Mouse (Mus musculus) liver, embryonic 14.5 days (tissue): ENCODE data around the gene Syvn1. TPM values are rescaled to one million over a fixed set of nuclear protein-coding genes. Genes with fewer than 3 reads are reported as not detected.
A peak's percentile ranks its signal among the peaks of the same experiment; 100 is the strongest.

Source experiments
- ATAC-seq: fragments of 200-750 bp; cut with Nextera tagmentation; 2 replicates; pipeline ENCODE4 v1.8.0; 2017; ENCODE audit warnings: moderate number of reproducible peaks, mild to moderate bottlenecking, moderate library complexity; ENCODE audit not compliant: insufficient read depth
- DNase-seq, 3 experiments: peaks; one replicate each; pipeline ENCODE4 v3.0.0-alpha.2; 2012 to 2013; ENCODE audit warnings: low read depth in 3 of 3, low spot score in 3 of 3
- H3K27ac ChIP-seq: fragments of 300-500 bp; sonication (generic); 2 replicates; pipeline ENCODE4 v1.5.1; 2014; ENCODE audit warnings: moderate library complexity, mild to moderate bottlenecking, control low read depth, inconsistent platforms
- H3K27me3 ChIP-seq: fragments of 300-500 bp; sonication (generic); 2 replicates; pipeline ENCODE4 v1.6.1; 2014; ENCODE audit warnings: mild to moderate bottlenecking, low read length, moderate library complexity; ENCODE audit not compliant: control insufficient read depth, insufficient read depth
- H3K36me3 ChIP-seq: fragments of 300-500 bp; sonication (generic); replicated peaks from 2 replicates; pipeline ENCODE4 v1.6.1; 2014; ENCODE audit warnings: low read depth; ENCODE audit not compliant: control insufficient read depth, insufficient read depth
- H3K4me1 ChIP-seq, 2 experiments: fragments of 200-500 bp in 1 of 2; fragments of 300-500 bp in 1 of 2; sonication (generic) in 1 of 2; replicated peaks; 2 replicates each; pipeline ENCODE4 v1.6.1; 2012 to 2014; ENCODE audit warnings: antibody characterized with exemption in 1 of 2, inconsistent platforms in 1 of 2, low read length in 1 of 2; ENCODE audit not compliant: control insufficient read depth in 2 of 2, insufficient read depth in 2 of 2
- H3K4me2 ChIP-seq: fragments of 300-500 bp; sonication (generic); 2 replicates; pipeline ENCODE4 v1.6.1; 2014; ENCODE audit warnings: low read depth, mild to moderate bottlenecking, control low read depth, moderate library complexity
- H3K4me3 ChIP-seq, 2 experiments: fragments of 200-500 bp in 1 of 2; fragments of 300-500 bp in 1 of 2; sonication (generic) in 1 of 2; 2 replicates each; pipeline ENCODE4 v1.5.1; 2012 to 2014; ENCODE audit warnings: low read depth in 2 of 2, low read length in 2 of 2, mild to moderate bottlenecking in 2 of 2, control low read depth in 1 of 2, inconsistent platforms in 1 of 2, moderate library complexity in 1 of 2; ENCODE audit not compliant: insufficient read depth in 1 of 2
- H3K9ac ChIP-seq: fragments of 300-500 bp; sonication (generic); replicated peaks from 2 replicates; pipeline ENCODE4 v1.6.1; 2014; ENCODE audit warnings: mild to moderate bottlenecking, control low read depth, moderate library complexity
- H3K9me3 ChIP-seq: fragments of 300-500 bp; sonication (generic); 2 replicates; pipeline ENCODE4 v1.6.1; 2016; ENCODE audit warnings: low read length, mixed read lengths; ENCODE audit not compliant: control insufficient read depth
- CTCF ChIP-seq: IDR thresholded peaks from 2 replicates; pipeline ENCODE4 v1.5.1; 2016; ENCODE audit warnings: antibody characterized with exemption, low read depth, control low read depth
- EP300 ChIP-seq: IDR thresholded peaks from 2 replicates; pipeline ENCODE4 v1.6.1; 2016; ENCODE audit warnings: antibody characterized with exemption, low read depth
- WGBS: fragments of 180-500 bp; shearing (Covaris S2); extraction: QIAGEN DNeasy Blood & Tissue Kit; methylation state at CpG from one replicate; pipeline ENCODE4 v1.1.7; 2014; ENCODE audit not compliant: insufficient replicate concordance; 5-methylcytosine and 5-hydroxymethylcytosine counted together
- polyA plus RNA-seq, 2 experiments: library from polyadenylated mRNA; depleted of rRNA in 1 of 2; stranded (reverse) in 1 of 2; unstranded in 1 of 2; fragments of >200 nt; fragmentation: Nextera tagmentation in 1 of 2; extraction: Ambion mirVana in 1 of 2; gene quantifications; 2 replicates each; pipeline versions ENCODE4 v1.2.1 to v1.2.3; 2012 to 2014

Syvn1 gene
- polyA plus RNA-seq, 2 experiments: 9.7 to 11.5 TPM

- 17% methylated on average over 33 of the region's 33 CpGs for WGBS
- 0 out of 2 replicates have a peak, but pooled peaks have one; percentile 11 for TF ChIP-seq CTCF
- no peak for TF ChIP-seq EP300
Observed at GRCm38 (mm10) chr19:6067724-6068415, 21.5 kb downstream of the Syvn1 start, which contains the start of gene Tm7sf2. Gene Tm7sf2 (minus strand): TSS chr19:6068373.

GRCm38 (mm10) chr19:6068951-6069350, 22.6 kb downstream of the Syvn1 start:
- Histone ChIP-seq H3K27me3 (no peaks in the 10 kb centered on the region), H3K4me2 (no peak overlapping the region), H3K4me3 (no peak overlapping the region), H3K4me1 (peaks cover 5 to 7% of the 10 kb centered on the region in 2 experiments), H3K27ac (no peak overlapping the region), H3K36me3 (0 out of 2 replicates have a peak, but pooled peaks cover 3% of the 10 kb centered on the region), H3K9ac (no peak overlapping the region), H3K9me3 (no peaks in the 10 kb centered on the region)
- ATAC-seq (no peak), DNase-seq (no peak)
- WGBS: 67% methylated on average over 4 of the region's 4 CpGs
- TF ChIP-seq CTCF (no peak; the same call in 1 of the 2 replicates), EP300 (no peak)

More at GRCm38 (mm10) chr19:6067724-6068415, 21.5 kb downstream of the Syvn1 start, which contains the start of gene Tm7sf2:
- Histone ChIP-seq H3K4me3 (peak within 1 kb of the TSS; percentile 51 to 60), H3K4me1 (peaks cover 5 to 7% of the 10 kb centered on the region in 2 experiments), H3K9me3 (no peaks in the 10 kb centered on the region), H3K4me2 (peak within 1 kb of the TSS; percentile 88), H3K27me3 (no peaks in the 10 kb centered on the region), H3K9ac (peak within 1 kb of the TSS; percentile 58), H3K36me3 (0 out of 2 replicates have a peak, but pooled peaks cover 3% of the 10 kb centered on the region), H3K27ac (peak within 1 kb of the TSS; percentile 56)
- ATAC-seq (peak; percentile 86), DNase-seq (peak; percentile 80 to 84 (median 80))

GRCm38 (mm10) chr19:6069851-6070250, 23.5 kb downstream of the Syvn1 start:
- ATAC-seq: no peak
- 80% methylated on average over 10 of the region's 10 CpGs for WGBS
- peaks cover 5 to 7% of the 10 kb centered on the region in 2 experiments for H3K4me1 ChIP-seq
- H3K27me3 ChIP-seq: no peaks in the 10 kb centered on the region
- no peak overlapping the region for H3K4me3 ChIP-seq
- H3K36me3 ChIP-seq: 0 out of 2 replicates have a peak, but pooled peaks cover 3% of the 10 kb centered on the region
- H3K9me3 ChIP-seq: no peaks in the 10 kb centered on the region
- no peak overlapping the region for H3K27ac ChIP-seq
- H3K4me2 ChIP-seq: no peak overlapping the region
- DNase-seq: no peak
- H3K9ac ChIP-seq: no peak overlapping the region
- TF ChIP-seq CTCF: no peak
- no peak for TF ChIP-seq EP300

- no peak for ATAC-seq
- Histone ChIP-seq H3K36me3 (0 out of 2 replicates have a peak, but pooled peaks cover 3% of the 10 kb centered on the region), H3K9ac (no peak overlapping the region), H3K4me2 (no peak overlapping the region), H3K4me3 (no peak overlapping the region), H3K9me3 (no peaks in the 10 kb centered on the region), H3K27me3 (no peaks in the 10 kb centered on the region), H3K4me1 (peaks cover 5 to 7% of the 10 kb centered on the region in 2 experiments), H3K27ac (no peak overlapping the region)
- TF ChIP-seq EP300 (no peak), CTCF (no peak)
- 87% methylated on average over 31 of the region's 31 CpGs for WGBS
- no peak for DNase-seq
Observed at GRCm38 (mm10) chr19:6070571-6071250, 24.3 kb downstream of the Syvn1 start.

GRCm38 (mm10) chr19:6071261-6071660, 24.9 kb downstream of the Syvn1 start:
- no peak for TF ChIP-seq EP300
- no peak for TF ChIP-seq CTCF
- peaks cover 5 to 11% of the 10 kb centered on the region in 2 experiments for H3K4me1 ChIP-seq
- ATAC-seq (no peak), DNase-seq (no peak)
- H3K27me3 ChIP-seq: no peaks in the 10 kb centered on the region
- no peaks in the 10 kb centered on the region for H3K9me3 ChIP-seq
- H3K4me3 ChIP-seq: no peak overlapping the region
- 90% methylated on average over 19 of the region's 19 CpGs for WGBS
- no peak overlapping the region for H3K4me2 ChIP-seq
- H3K27ac ChIP-seq: no peak overlapping the region
- H3K36me3 ChIP-seq: 0 out of 2 replicates have a peak, but pooled peaks cover 3% of the 10 kb centered on the region
- H3K9ac ChIP-seq: no peak overlapping the region
